8 mouse cellular contexts compared by ENCODE assay signal in genomic region chr13:23518885-23519284, GRCm38 (mm10). TPM values are rescaled to one million over a fixed set of nuclear protein-coding genes. Genes with fewer than 3 reads are reported as not detected.
DNase-seq lines count a peak whose midpoint lies in the region; ATAC-seq and TF ChIP-seq lines count a peak whose summit lies in the region.

No protein-coding gene starts in this region.

- 0 out of 2 replicates have a peak, but pooled peaks have one; percentile 31 for ATAC-seq in embryonic facial prominence, embryonic 15.5 days (ENCODE audit: insufficient number of reproducible peaks, low FRiP score, low TSS enrichment, low read depth)
- peak; percentile 71 for ATAC-seq in heart, embryonic 11.5 days (replicated peaks; ENCODE audit: insufficient number of reproducible peaks, low FRiP score, low TSS enrichment)
- ATAC-seq in kidney, embryonic 15.5 days (replicated peaks; ENCODE audit: low FRiP score), result peak; percentile 61
- ATAC-seq in limb, embryonic 14.5 days (ENCODE audit: low FRiP score, low read depth), result peak; percentile 50; the same call in 1 of the 2 replicates
- 0 out of 2 replicates have a peak, but pooled peaks have one; percentile 31 for ATAC-seq in midbrain, embryonic 15.5 days (replicated peaks)

- 0 out of 2 replicates have a peak, but pooled peaks cover 5% of the 10 kb centered on the region for H3K4me1 ChIP-seq in embryonic facial prominence, embryonic 15.5 days
- H3K4me1 ChIP-seq in heart, embryonic 11.5 days (ENCODE audit: control insufficient read depth, insufficient read depth, low read length), result no peaks in the 10 kb centered on the region
- H3K4me1 ChIP-seq in kidney, embryonic 15.5 days, result peaks cover 8% of the 10 kb centered on the region
- H3K4me1 ChIP-seq in limb, embryonic 14.5 days (ENCODE audit: control insufficient read depth, insufficient read depth, low read length), result 0 out of 2 replicates have a peak, but pooled peaks cover 4% of the 10 kb centered on the region
- H3K4me1 ChIP-seq in midbrain, embryonic 15.5 days, result peaks cover 11% of the 10 kb centered on the region; the same call in 1 of the 2 replicates

- peak overlapping the region; percentile 82 for H3K4me2 ChIP-seq in embryonic facial prominence, embryonic 15.5 days (replicated peaks)
- peak overlapping the region; percentile 68 for H3K4me2 ChIP-seq in heart, embryonic 11.5 days
- peak overlapping the region; percentile 77 for H3K4me2 ChIP-seq in kidney, embryonic 15.5 days
- peak overlapping the region; percentile 73 for H3K4me2 ChIP-seq in limb, embryonic 14.5 days (replicated peaks; ENCODE audit: low read depth, low read length, severe bottlenecking)
- peak overlapping the region; percentile 67 for H3K4me2 ChIP-seq in midbrain, embryonic 15.5 days

- H3K4me3 ChIP-seq in embryonic facial prominence, embryonic 15.5 days (replicated peaks), result peak overlapping the region; percentile 58
- peak overlapping the region; percentile 47 for H3K4me3 ChIP-seq in heart, embryonic 11.5 days (ENCODE audit: low read depth, low read length)
- H3K4me3 ChIP-seq in kidney, embryonic 15.5 days (replicated peaks), result peak overlapping the region; percentile 54
- H3K4me3 ChIP-seq in limb, embryonic 14.5 days (replicated peaks; ENCODE audit: low read length), result peak overlapping the region; percentile 52
- H3K4me3 ChIP-seq in midbrain, embryonic 15.5 days, result peak overlapping the region; percentile 42

- H3K27ac ChIP-seq in embryonic facial prominence, embryonic 15.5 days (replicated peaks), result peak overlapping the region; percentile 78
- 0 out of 2 replicates have a peak overlapping the region, but pooled peaks have one; percentile 41 for H3K27ac ChIP-seq in heart, embryonic 11.5 days (ENCODE audit: low read depth, low read length)
- H3K27ac ChIP-seq in kidney, embryonic 15.5 days, result peak overlapping the region; percentile 71
- H3K27ac ChIP-seq in limb, embryonic 14.5 days (replicated peaks; ENCODE audit: low read depth, low read length), result peak overlapping the region; percentile 48; the same call in 1 of the 2 replicates
- H3K27ac ChIP-seq in midbrain, embryonic 15.5 days, result peak overlapping the region; percentile 60

- H3K27me3 ChIP-seq in embryonic facial prominence, embryonic 15.5 days, result no peaks in the 10 kb centered on the region
- no peaks in the 10 kb centered on the region for H3K27me3 ChIP-seq in heart, embryonic 11.5 days (ENCODE audit: control insufficient read depth, insufficient read depth, low read length)
- no peaks in the 10 kb centered on the region for H3K27me3 ChIP-seq in kidney, embryonic 15.5 days
- no peaks in the 10 kb centered on the region for H3K27me3 ChIP-seq in limb, embryonic 14.5 days (ENCODE audit: control insufficient read depth, insufficient read depth, low read length)
- no peaks in the 10 kb centered on the region for H3K27me3 ChIP-seq in midbrain, embryonic 15.5 days (replicated peaks)

- no peak overlapping the region for H3K9ac ChIP-seq in embryonic facial prominence, embryonic 15.5 days
- H3K9ac ChIP-seq in heart, embryonic 11.5 days (ENCODE audit: low read depth, low read length), result no peak overlapping the region
- 0 out of 2 replicates have a peak overlapping the region, but pooled peaks have one; percentile 27 for H3K9ac ChIP-seq in kidney, embryonic 15.5 days
- no peak overlapping the region for H3K9ac ChIP-seq in limb, embryonic 14.5 days (ENCODE audit: low read depth, low read length, severe bottlenecking)
- H3K9ac ChIP-seq in midbrain, embryonic 15.5 days, result no peak overlapping the region

- peak; percentile 34 for DNase-seq in urinary bladder, adult 2 months (ENCODE audit: low spot score)
- no peak for DNase-seq in urinary bladder, postnatal 10 days (ENCODE audit: low spot score)
- peak; percentile 91 for DNase-seq in limb, embryonic 14.5 days (ENCODE audit: low spot score)
- DNase-seq in spleen, postnatal 36 days (ENCODE audit: low spot score in 2 of 2), result peak; percentile 70 to 81

- 0% methylated on average over 6 of the region's 6 CpGs for WGBS in embryonic facial prominence, embryonic 15.5 days
- 0% methylated on average over 6 of the region's 6 CpGs for WGBS in heart, embryonic 11.5 days (ENCODE audit: insufficient replicate concordance)
- WGBS in kidney, embryonic 15.5 days, result under 1% methylated on average over 6 of the region's 6 CpGs
- 0% methylated on average over 6 of the region's 6 CpGs for WGBS in limb, embryonic 14.5 days
- 0% methylated on average over 6 of the region's 6 CpGs for WGBS in midbrain, embryonic 15.5 days

- H3K9me3 ChIP-seq in embryonic facial prominence, embryonic 15.5 days (replicated peaks), result no peaks in the 10 kb centered on the region
- no peaks in the 10 kb centered on the region for H3K9me3 ChIP-seq in heart, embryonic 11.5 days (replicated peaks; ENCODE audit: control insufficient read depth, low read length)
- H3K9me3 ChIP-seq in kidney, embryonic 15.5 days (replicated peaks), result no peaks in the 10 kb centered on the region
- H3K9me3 ChIP-seq in limb, embryonic 14.5 days (ENCODE audit: control insufficient read depth, low read length), result no peaks in the 10 kb centered on the region
- no peaks in the 10 kb centered on the region for H3K9me3 ChIP-seq in midbrain, embryonic 15.5 days

- no peak for TF ChIP-seq POLR2A in limb, embryonic 14.5 days (IDR thresholded peaks at IDR 0.05; ENCODE audit: borderline replicate concordance, extremely low read depth, insufficient read depth, insufficient read length)

- no peaks in the 10 kb centered on the region for H3K36me3 ChIP-seq in embryonic facial prominence, embryonic 15.5 days
- H3K36me3 ChIP-seq in heart, embryonic 11.5 days (ENCODE audit: control insufficient read depth, insufficient read depth, low read length), result no peaks in the 10 kb centered on the region
- no peaks in the 10 kb centered on the region for H3K36me3 ChIP-seq in kidney, embryonic 15.5 days
- H3K36me3 ChIP-seq in limb, embryonic 14.5 days (ENCODE audit: control insufficient read depth, insufficient read depth, low read length), result no peaks in the 10 kb centered on the region
- H3K36me3 ChIP-seq in midbrain, embryonic 15.5 days (replicated peaks), result no peaks in the 10 kb centered on the region

RNA-seq across cellular contexts. Expression of gene Hist1h4h, which starts 12.0 kb away (rescaled TPM):
- 27.8 and 30.5 TPM in 2 replicates for polyA plus RNA-seq in urinary bladder, adult 2 months (2012; rRNA removed)
- polyA plus RNA-seq in embryonic facial prominence, embryonic 15.5 days (2015; fragmentation: Nextera tagmentation; extraction: Ambion mirVana), result 6.1 and 7.1 TPM in 2 replicates
- polyA plus RNA-seq in heart, embryonic 11.5 days (2014; fragmentation: Nextera tagmentation; extraction: Ambion mirVana), result 2.1 and 3.4 TPM in 2 replicates
- polyA plus RNA-seq in kidney, embryonic 15.5 days (2015; fragmentation: Nextera tagmentation; extraction: Ambion mirVana), result 7.5 and 7.8 TPM in 2 replicates
- 18.2 and 19.2 TPM in 2 replicates for polyA plus RNA-seq in limb, embryonic 14.5 days (2012; rRNA removed)
- 5.5 and 8.1 TPM in 2 replicates for polyA plus RNA-seq in limb, embryonic 14.5 days (2014; fragmentation: Nextera tagmentation; extraction: Ambion mirVana)
- 3.3 and 5.1 TPM in 2 replicates for polyA plus RNA-seq in midbrain, embryonic 15.5 days (2015; fragmentation: Nextera tagmentation; extraction: Ambion mirVana)

RNA-seq across cellular contexts. Expression of gene Hist1h2af, which starts 14.8 kb away (rescaled TPM):
- polyA plus RNA-seq in urinary bladder, adult 2 months (2012; rRNA removed), result 1.3 and 5.2 TPM in 2 replicates
- polyA plus RNA-seq in embryonic facial prominence, embryonic 15.5 days (2015; fragmentation: Nextera tagmentation; extraction: Ambion mirVana), result 2.7 and 3.4 TPM in 2 replicates
- polyA plus RNA-seq in heart, embryonic 11.5 days (2014; fragmentation: Nextera tagmentation; extraction: Ambion mirVana), result 1.4 and 2.3 TPM in 2 replicates
- 3.3 and 7.3 TPM in 2 replicates for polyA plus RNA-seq in kidney, embryonic 15.5 days (2015; fragmentation: Nextera tagmentation; extraction: Ambion mirVana)
- polyA plus RNA-seq in limb, embryonic 14.5 days (2012; rRNA removed), result 557 and 662 TPM in 2 replicates
- polyA plus RNA-seq in limb, embryonic 14.5 days (2014; fragmentation: Nextera tagmentation; extraction: Ambion mirVana), result 9.1 and 11.0 TPM in 2 replicates
- polyA plus RNA-seq in midbrain, embryonic 15.5 days (2015; fragmentation: Nextera tagmentation; extraction: Ambion mirVana), result 0.69 TPM in 1 of 2 replicates, not detected in the other

RNA-seq across cellular contexts. Expression of gene Hist1h3g, which starts 16.3 kb away (rescaled TPM):
- 0.40 and 0.90 TPM in 2 replicates for polyA plus RNA-seq in urinary bladder, adult 2 months (2012; rRNA removed)
- polyA plus RNA-seq in embryonic facial prominence, embryonic 15.5 days (2015; fragmentation: Nextera tagmentation; extraction: Ambion mirVana), result 3.2 and 5.3 TPM in 2 replicates
- polyA plus RNA-seq in heart, embryonic 11.5 days (2014; fragmentation: Nextera tagmentation; extraction: Ambion mirVana), result 2.8 and 3.1 TPM in 2 replicates
- 6.6 and 6.9 TPM in 2 replicates for polyA plus RNA-seq in kidney, embryonic 15.5 days (2015; fragmentation: Nextera tagmentation; extraction: Ambion mirVana)
- 32.6 and 62.7 TPM in 2 replicates for polyA plus RNA-seq in limb, embryonic 14.5 days (2012; rRNA removed)
- polyA plus RNA-seq in limb, embryonic 14.5 days (2014; fragmentation: Nextera tagmentation; extraction: Ambion mirVana), result 4.1 and 6.7 TPM in 2 replicates
- 2.2 TPM in 1 of 2 replicates, not detected in the other for polyA plus RNA-seq in midbrain, embryonic 15.5 days (2015; fragmentation: Nextera tagmentation; extraction: Ambion mirVana)

RNA-seq across cellular contexts. Expression of gene Hist1h2bh, which starts 24.3 kb away (rescaled TPM):
- polyA plus RNA-seq in urinary bladder, adult 2 months (2012; rRNA removed), result 0.60 and 0.69 TPM in 2 replicates
- polyA plus RNA-seq in embryonic facial prominence, embryonic 15.5 days (2015; fragmentation: Nextera tagmentation; extraction: Ambion mirVana), result 1.0 and 1.1 TPM in 2 replicates
- 0.43 and 0.66 TPM in 2 replicates for polyA plus RNA-seq in heart, embryonic 11.5 days (2014; fragmentation: Nextera tagmentation; extraction: Ambion mirVana)
- 0.91 and 1.1 TPM in 2 replicates for polyA plus RNA-seq in kidney, embryonic 15.5 days (2015; fragmentation: Nextera tagmentation; extraction: Ambion mirVana)
- polyA plus RNA-seq in limb, embryonic 14.5 days (2012; rRNA removed), result 5.2 and 6.1 TPM in 2 replicates
- polyA plus RNA-seq in limb, embryonic 14.5 days (2014; fragmentation: Nextera tagmentation; extraction: Ambion mirVana), result 0.48 and 0.57 TPM in 2 replicates
- polyA plus RNA-seq in midbrain, embryonic 15.5 days (2015; fragmentation: Nextera tagmentation; extraction: Ambion mirVana), result 0.15 and 0.44 TPM in 2 replicates

RNA-seq across cellular contexts. Expression of gene Hist1h3f, which starts 25.0 kb away (rescaled TPM):
- 0.44 and 0.78 TPM in 2 replicates for polyA plus RNA-seq in urinary bladder, adult 2 months (2012; rRNA removed)
- polyA plus RNA-seq in embryonic facial prominence, embryonic 15.5 days (2015; fragmentation: Nextera tagmentation; extraction: Ambion mirVana), result 0.25 and 0.37 TPM in 2 replicates
- 0.19 TPM in 1 of 2 replicates, not detected in the other for polyA plus RNA-seq in heart, embryonic 11.5 days (2014; fragmentation: Nextera tagmentation; extraction: Ambion mirVana)
- 0.86 and 1.3 TPM in 2 replicates for polyA plus RNA-seq in kidney, embryonic 15.5 days (2015; fragmentation: Nextera tagmentation; extraction: Ambion mirVana)
- 4.1 and 7.4 TPM in 2 replicates for polyA plus RNA-seq in limb, embryonic 14.5 days (2012; rRNA removed)
- 0.65 and 1.00 TPM in 2 replicates for polyA plus RNA-seq in limb, embryonic 14.5 days (2014; fragmentation: Nextera tagmentation; extraction: Ambion mirVana)
- polyA plus RNA-seq in midbrain, embryonic 15.5 days (2015; fragmentation: Nextera tagmentation; extraction: Ambion mirVana), result 0.27 and 0.32 TPM in 2 replicates
